Mouse (Mus musculus) cerebral cortex, adult 2 months (tissue): Measurements from ENCODE around the gene Sfmbt2.

ENCODE experiments used
- WGBS: fragments of 180-500 bp; shearing (Covaris S2); methylation state at CpG from one replicate; pipeline ENCODE4 v1.1.7; 2018; 5-methylcytosine and 5-hydroxymethylcytosine counted together

Sfmbt2 gene

DNA sequence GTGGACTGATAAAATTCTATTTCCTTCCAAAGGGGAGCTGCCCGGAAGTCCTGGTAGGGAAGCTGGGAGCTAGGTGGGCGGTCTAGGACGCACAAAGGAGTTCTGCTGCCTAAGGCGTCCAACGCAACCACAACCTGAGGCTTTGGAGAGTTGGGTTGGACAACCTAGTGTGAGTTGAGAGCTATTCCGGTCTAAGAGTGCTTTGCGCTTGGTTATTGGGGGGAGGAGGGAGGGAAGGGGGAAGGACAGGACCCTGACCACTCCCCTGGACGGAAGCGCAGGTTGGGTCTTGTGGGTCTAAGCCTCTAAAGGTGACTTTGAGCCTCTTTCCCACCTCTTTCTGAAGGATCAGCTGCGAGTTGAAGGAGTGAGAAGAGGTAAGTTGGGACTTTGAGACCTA is at the start of gene Sfmbt2:
TSS of gene Sfmbt2 (plus strand) at position 335 of the 400 bp plus-strand sequence.
- WGBS = 3% methylated on average over 10 of the region's 10 CpGs

DNA sequence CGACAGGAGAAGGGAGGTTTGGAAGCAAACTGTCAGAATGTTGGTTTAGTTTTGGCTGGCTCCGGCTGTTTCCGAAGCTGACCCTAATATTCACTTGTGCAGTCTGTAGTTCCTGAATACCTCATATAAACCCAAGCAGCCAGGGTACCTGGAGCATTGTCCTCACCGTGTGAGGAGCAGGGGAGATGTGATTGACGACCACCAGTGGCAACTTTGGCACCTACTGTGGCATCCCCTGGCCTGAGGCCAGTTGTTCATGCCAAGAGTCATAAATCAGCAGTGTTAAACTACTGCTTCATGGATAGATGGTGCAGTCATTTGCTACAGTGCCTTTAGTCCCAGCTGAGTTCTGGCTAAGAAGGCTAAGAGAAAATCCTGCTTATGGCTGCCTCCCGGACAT is 49.2 kb upstream of the Sfmbt2 start:
- WGBS = 60% methylated on average over 6 of the region's 6 CpGs

- WGBS = 65% methylated on average over 4 of the region's 4 CpGs
These were observed 47.1 kb upstream of the Sfmbt2 start for GRCm38 (mm10) chr2:10323173-10323572.

DNA sequence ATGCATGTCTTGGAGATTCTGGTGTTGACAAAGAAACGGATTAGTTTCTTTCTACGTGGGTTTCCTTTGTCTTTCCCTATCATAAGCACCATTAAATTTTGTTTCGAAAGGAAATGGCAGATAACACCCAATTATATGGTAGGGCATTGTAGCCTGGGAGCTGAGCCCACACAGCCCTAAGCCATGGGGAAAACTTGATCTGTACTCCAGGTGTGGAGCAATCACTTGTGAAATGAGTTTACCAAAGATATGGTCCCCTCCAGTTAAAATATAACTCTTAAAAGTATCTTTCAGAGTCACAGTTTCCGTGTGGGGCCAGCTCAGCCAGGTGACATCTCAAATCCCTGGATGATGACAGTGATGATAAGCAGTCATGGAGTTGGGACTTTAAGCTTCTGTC is 45.3 kb upstream of the Sfmbt2 start:
- 89% methylated on average over 4 of the region's 4 CpGs for WGBS

GRCm38 (mm10) chr2:10330216-10330615 is 40.1 kb upstream of the Sfmbt2 start:
- 83% methylated on average over 5 of the region's 5 CpGs for WGBS

GRCm38 (mm10) chr2:10334299-10334698 is 36.0 kb upstream of the Sfmbt2 start:
- 15% methylated on average over 6 of the region's 6 CpGs for WGBS

GRCm38 (mm10) chr2:10335037-10335608 is 35.2 kb upstream of the Sfmbt2 start:
- 53% methylated on average over 4 of the region's 4 CpGs for WGBS

DNA sequence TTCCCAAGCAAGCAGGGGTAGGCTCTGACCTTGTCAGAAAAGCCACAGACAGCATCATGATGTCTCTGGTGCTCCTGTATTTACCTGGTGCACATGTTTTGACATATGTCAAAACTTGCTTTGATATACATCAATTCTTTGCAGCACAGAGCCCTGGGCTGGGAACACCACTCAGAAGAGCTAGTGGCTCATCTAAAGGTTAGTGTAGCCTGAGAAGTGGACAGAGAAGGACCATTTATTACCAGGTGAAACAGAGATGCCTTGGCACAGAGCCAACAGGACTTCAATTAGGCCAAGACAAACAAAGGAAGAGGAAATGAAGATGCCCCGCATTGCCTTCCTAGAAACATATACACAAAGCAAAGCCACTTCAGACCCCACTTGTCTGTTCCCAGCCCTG is 30.3 kb upstream of the Sfmbt2 start:
- WGBS = 72% methylated on average over 1 of the region's 1 CpGs

- WGBS = 83% methylated on average over 5 of the region's 5 CpGs
These were observed 26.8 kb upstream of the Sfmbt2 start for GRCm38 (mm10) chr2:10343523-10343922.

DNA sequence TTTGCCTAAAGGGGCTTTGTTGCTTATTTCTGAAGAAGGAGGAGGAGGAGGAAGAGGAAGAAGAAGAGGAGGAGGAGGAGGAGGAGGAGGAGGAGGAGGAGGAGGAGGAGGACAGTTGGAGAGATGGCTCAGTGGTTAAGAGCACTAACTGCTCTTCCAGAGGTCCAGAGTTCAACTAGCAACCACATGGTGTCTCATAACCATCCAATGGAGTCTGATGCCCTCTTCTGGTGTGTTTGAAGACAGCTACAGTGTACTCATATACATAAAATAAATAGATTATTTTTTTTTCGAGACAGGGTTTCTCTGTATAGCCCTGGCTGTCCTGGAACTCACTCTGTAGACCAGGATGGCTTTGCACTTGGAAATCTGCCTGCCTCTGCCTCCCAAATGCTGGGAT is 26.2 kb upstream of the Sfmbt2 start:
- WGBS = 80% methylated on average over 1 of the region's 1 CpGs

DNA sequence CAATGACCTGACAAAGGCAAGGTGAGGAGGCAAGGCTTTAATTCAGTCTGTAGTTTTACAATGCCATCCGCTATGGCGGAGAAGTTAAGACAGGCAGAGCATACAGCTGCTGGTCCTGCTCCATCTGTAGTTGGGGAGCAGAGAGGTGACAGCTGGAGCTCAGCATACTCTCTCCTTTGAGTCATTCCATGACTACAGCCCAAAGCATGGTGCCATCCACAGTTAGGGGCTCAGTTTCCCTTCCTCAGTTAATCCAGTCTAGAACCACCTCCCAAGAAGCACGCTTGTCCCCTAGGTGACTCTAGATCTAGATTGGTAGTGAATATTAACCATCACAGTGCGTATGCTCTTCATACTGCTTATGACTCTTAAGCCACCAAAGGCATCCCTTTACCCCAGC is 23.1 kb upstream of the Sfmbt2 start:
- 95% methylated on average over 4 of the region's 4 CpGs for WGBS

DNA sequence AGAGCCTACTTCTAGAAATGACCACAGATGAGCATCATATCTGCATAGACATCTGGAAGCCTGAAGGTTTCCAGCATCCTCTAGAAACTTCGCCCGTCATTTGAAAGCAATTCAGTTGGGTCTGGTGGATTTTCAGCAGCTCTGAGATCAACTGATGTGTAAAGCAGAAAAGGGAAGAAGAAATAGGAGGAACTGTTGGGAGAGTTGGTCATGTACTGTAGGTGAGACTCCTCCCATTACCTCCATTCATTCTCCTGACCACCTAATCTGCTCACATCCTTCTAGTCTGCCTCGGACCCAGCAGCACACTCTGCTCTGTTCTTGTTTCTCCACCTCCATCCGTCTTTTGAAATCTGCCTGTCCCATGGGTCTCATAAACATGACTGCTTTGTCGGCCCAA is 22.3 kb upstream of the Sfmbt2 start:
- 94% methylated on average over 5 of the region's 5 CpGs for WGBS

DNA sequence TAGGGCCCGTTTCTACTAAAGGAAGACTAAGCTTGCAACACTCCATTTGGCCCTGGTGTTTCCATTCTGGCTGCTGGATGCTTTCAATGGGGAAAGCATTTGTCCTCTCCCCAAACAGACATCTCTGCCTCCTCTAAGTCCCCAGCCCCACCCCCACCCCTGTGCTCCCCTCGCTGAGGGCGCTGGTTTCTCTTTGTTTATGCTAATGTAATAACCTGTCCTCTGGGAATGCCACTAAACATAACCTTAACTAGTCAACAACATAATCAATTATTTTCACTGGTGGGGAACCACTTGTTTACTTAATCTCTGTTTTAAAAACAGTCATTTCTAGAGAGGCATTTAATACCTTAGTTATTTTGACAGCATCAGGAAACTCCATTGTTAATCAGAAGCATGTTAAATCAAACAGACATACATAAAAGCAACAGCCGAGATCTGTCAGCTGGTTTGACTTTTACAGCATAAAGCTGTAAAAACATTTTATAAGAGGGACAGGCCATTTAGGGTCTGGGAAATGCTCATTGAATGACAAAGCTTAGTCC is 20.0 kb upstream of the Sfmbt2 start:
- 56% methylated on average over 4 of the region's 4 CpGs for WGBS

GRCm38 (mm10) chr2:10351125-10351524 is 19.2 kb upstream of the Sfmbt2 start:
- WGBS = 54% methylated on average over 1 of the region's 1 CpGs

DNA sequence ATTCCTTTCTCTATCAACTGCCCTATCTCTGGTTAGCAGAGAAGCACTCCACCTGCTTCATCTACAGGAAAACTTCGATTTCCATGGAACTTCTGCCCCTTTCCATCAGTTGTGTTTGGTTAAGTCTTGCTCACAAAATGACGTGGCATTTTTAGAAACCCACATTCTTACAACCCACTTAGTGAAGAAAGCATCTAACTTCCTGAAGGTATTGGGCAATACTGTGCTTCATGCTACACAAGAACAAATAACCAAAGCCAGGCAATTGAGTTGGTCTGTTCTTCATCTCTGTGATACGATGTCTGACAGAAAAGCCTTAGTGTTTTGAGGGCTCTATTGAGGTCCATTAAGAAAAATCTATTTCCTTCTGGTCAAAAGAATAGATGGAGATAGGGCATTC is 17.4 kb upstream of the Sfmbt2 start:
- 70% methylated on average over 3 of the region's 3 CpGs for WGBS

- WGBS = 74% methylated on average over 4 of the region's 4 CpGs
These were observed 16.4 kb upstream of the Sfmbt2 start for GRCm38 (mm10) chr2:10353889-10354288.

- 94% methylated on average over 2 of the region's 2 CpGs for WGBS
These were observed 10.4 kb upstream of the Sfmbt2 start for GRCm38 (mm10) chr2:10359861-10360260.

DNA sequence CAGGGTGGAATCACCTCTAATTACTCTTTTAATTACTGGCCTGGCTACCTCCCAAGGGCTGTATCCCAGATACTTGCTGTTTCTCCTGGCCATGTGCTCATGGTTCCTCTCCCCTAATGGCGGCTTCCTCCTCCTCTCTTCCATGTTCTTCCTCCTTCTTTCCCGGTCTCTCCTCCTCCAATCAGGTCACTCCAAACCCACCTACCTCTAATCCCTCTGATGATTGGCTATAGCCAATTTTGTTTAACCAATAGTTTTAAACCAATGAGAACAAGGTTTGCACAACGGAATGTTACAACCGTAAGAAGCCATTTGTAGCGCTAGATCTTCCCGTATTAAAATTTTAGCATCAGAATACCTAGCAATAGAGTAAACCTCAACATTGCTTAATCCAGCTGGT is 5.2 kb upstream of the Sfmbt2 start:
- WGBS = 89% methylated on average over 6 of the region's 6 CpGs

GRCm38 (mm10) chr2:10366284-10366683 is 4.0 kb upstream of the Sfmbt2 start:
- WGBS = 19% methylated on average over 2 of the region's 2 CpGs

DNA sequence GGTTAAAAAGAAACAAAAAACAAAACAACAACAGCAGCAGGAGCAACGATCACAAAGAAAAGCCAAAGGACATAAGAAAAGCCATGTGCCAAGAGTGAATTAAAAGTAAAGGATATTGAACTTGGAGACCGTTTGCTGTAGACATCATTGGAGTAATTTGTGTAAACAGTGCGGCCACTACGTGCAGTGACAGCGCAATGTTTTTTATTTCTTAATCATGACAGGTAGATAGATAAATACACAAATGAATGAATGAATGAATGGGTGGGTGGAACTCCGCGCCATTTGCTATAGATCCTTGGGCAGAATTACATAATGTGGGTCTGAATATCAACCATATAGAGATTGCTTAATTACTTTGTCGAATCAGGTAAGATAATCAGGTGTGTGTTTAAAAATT is 634 bp upstream of the Sfmbt2 start:
- 3% methylated on average over 8 of the region's 8 CpGs for WGBS

DNA sequence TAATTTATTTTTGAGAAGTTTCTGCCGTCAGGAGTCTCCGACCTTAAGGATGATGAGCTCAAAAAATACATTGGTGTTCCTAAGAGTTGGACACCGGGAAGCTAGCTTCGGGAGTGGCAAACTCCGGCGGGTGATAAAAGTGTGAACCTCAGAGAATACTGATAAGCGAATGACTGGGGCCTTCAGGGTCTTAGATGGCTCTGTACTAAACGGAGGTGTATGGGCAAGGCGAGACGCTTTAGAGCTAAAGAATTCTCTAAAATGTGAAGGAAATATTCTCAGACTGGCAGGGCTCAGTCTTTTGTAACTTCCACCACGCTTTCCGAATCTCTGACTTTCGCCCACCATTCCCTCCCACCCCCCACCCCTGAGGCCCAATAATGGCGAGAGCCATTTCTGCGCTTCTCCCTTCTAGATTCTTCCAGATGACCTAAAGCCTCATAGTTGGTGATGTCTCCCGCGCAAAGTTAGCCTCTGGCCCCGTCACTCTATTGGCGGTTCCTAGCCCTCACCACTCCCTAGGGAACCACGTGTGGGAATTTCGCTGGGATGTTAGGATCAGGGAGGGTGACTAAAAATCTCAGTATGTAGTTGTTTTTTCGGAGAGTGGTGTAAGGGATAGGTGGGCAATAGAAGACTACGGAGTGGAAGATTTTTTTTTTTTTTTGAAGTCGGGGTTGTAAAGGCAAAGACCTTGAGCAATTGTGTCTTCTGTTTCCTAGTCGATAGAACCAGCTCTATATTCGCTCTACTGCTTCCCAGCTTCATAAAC is 563 bp downstream of the Sfmbt2 start:
- 6% methylated on average over 26 of the region's 26 CpGs for WGBS

- WGBS = 6% methylated on average over 16 of the region's 16 CpGs
These were observed 1.1 kb downstream of the Sfmbt2 start for GRCm38 (mm10) chr2:10371459-10371817.

- WGBS = 2% methylated on average over 12 of the region's 18 CpGs
These were observed 1.6 kb downstream of the Sfmbt2 start for GRCm38 (mm10) chr2:10371899-10372298.
